Mouse (Mus musculus) ES-Bruce4 (cell line): ENCODE measurements around the gene Klrb1b.

Experiments used
- CTCF ChIP-seq: IDR thresholded peaks from one replicate; pipeline ENCODE4 v1.8.1; 2011; ENCODE audit warnings: low read depth, low read length
- POLR2A ChIP-seq: IDR thresholded peaks from one replicate; pipeline ENCODE4 v1.8.1; 2011; ENCODE audit warnings: low read length; ENCODE audit not compliant: insufficient read depth

DNA sequence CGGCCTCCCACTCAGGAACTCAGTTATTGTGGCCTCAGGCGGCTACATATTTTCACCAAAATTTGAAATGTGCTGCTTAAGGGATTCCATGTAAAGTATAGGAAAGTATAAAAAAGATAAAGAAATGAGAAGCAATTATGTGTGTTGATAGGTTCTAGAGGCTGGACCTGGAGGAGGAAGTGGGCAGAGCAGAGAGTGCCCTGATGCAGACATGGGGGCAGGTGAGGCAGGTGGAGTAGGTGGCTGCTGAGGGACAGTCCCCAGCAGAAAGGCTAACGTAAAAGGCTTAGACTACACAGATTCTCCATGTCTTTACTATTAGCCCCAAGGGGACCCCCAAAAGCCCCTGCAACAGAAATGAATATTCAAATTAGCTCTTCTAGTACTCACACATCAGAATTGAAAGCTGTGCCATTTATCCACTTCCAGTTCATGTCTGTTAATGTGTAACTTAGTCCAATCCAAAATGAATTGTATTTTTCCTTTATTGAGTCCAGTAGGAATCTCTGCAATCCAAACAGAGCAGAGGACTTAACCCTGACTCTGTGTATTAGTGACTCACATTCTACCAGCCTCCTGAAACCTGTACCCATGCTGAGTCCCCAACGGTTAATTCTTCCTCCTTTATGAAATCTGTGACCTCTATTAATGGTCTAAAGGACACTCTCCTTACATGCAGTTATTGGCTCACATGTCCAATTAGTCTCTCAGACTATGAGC is 7.9 kb downstream of the Klrb1b start:
- TF ChIP-seq CTCF, result no peak
- TF ChIP-seq POLR2A, result no peak
